Mouse (Mus musculus) heart, embryonic 11.5 days (tissue): ENCODE results near the gene Krt33a. TPM values are rescaled to one million over a fixed set of nuclear protein-coding genes. Genes with fewer than 3 reads are reported as not detected.

ENCODE experiments used
- ATAC-seq: fragments of 200-750 bp; cut with Nextera tagmentation; replicated peaks from 2 replicates; pipeline ENCODE4 v1.8.0; 2017; ENCODE audit warnings: moderate library complexity; ENCODE audit not compliant: insufficient number of reproducible peaks, low FRiP score, low TSS enrichment
- H3K27ac ChIP-seq: fragments of 300-500 bp; sonication (generic); 2 replicates; pipeline ENCODE4 v1.5.1; 2014; ENCODE audit warnings: mild to moderate bottlenecking, low read depth, low read length
- H3K27me3 ChIP-seq: fragments of 300-500 bp; sonication (generic); 2 replicates; pipeline ENCODE4 v1.6.1; 2014; ENCODE audit warnings: mild to moderate bottlenecking, low read length, mixed read lengths; ENCODE audit not compliant: control insufficient read depth, insufficient read depth
- H3K36me3 ChIP-seq: fragments of 300-500 bp; sonication (generic); 2 replicates; pipeline ENCODE4 v1.6.1; 2014; ENCODE audit warnings: mild to moderate bottlenecking, low read length, moderate library complexity, mixed read lengths; ENCODE audit not compliant: control insufficient read depth, insufficient read depth
- H3K4me1 ChIP-seq: fragments of 300-500 bp; sonication (generic); 2 replicates; pipeline ENCODE4 v1.6.1; 2014; ENCODE audit warnings: low read length; ENCODE audit not compliant: control insufficient read depth, insufficient read depth
- H3K4me2 ChIP-seq: fragments of 300-500 bp; sonication (generic); 2 replicates; pipeline ENCODE4 v1.6.1; 2014; ENCODE audit warnings: mild to moderate bottlenecking, moderate library complexity
- H3K4me3 ChIP-seq: fragments of 300-500 bp; sonication (generic); 2 replicates; pipeline ENCODE4 v1.5.1; 2014; ENCODE audit warnings: low read depth, low read length
- H3K9ac ChIP-seq: fragments of 300-500 bp; sonication (generic); 2 replicates; pipeline ENCODE4 v1.6.1; 2014; ENCODE audit warnings: mild to moderate bottlenecking, low read depth, low read length, moderate library complexity
- H3K9me3 ChIP-seq: fragments of 300-500 bp; sonication (generic); replicated peaks from 2 replicates; pipeline ENCODE4 v1.6.1; 2016; ENCODE audit warnings: low read length; ENCODE audit not compliant: control insufficient read depth
- WGBS: fragments of 180-500 bp; shearing (Covaris S2); extraction: QIAGEN DNeasy Blood & Tissue Kit; methylation state at CpG from one replicate; pipeline ENCODE4 v1.1.7; 2014; ENCODE audit not compliant: insufficient replicate concordance; 5-methylcytosine and 5-hydroxymethylcytosine counted together
- polyA plus RNA-seq: library from polyadenylated mRNA; unstranded; fragments of >200 nt; fragmentation: Nextera tagmentation; extraction: Ambion mirVana; gene quantifications from 2 replicates; pipeline ENCODE4 v1.2.1, GENCODE M21; 2014

Gene Krt33a
- polyA plus RNA-seq, 1 experiment from 2014 or later = not detected

DNA sequence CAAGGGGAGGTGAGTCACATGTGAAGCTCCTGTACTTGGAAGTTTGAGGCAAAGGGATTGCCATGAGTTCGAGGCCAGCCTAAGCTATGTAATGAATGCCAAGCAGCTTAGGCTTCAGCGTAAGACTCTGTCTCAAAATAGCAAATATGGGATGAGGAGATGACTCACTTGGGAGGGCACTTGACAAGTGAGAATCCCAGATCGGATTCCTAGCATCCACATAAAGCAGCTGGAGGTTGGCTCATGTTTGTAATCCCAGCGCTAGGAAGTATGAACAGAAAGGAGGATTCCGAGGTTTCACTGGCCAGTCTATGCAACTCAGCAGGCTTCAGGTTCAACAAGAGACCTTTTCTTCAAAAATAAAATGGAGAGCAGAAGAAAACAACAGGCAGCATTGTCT lies 5.4 kb upstream of the Krt33a start:
- Histone ChIP-seq H3K9ac (no peak overlapping the region), H3K4me1 (no peaks in the 10 kb centered on the region), H3K4me3 (no peak overlapping the region), H3K27ac (no peak overlapping the region), H3K9me3 (no peaks in the 10 kb centered on the region), H3K4me2 (no peak overlapping the region), H3K27me3 (no peaks in the 10 kb centered on the region), H3K36me3 (no peaks in the 10 kb centered on the region)
- no peak for ATAC-seq
- 51% methylated on average over 5 of the region's 5 CpGs for WGBS

- H3K4me1 ChIP-seq = no peaks in the 10 kb centered on the region
- H3K36me3 ChIP-seq = no peaks in the 10 kb centered on the region
- 93% methylated on average over 1 of the region's 1 CpGs for WGBS
- no peaks in the 10 kb centered on the region for H3K27me3 ChIP-seq
- no peak overlapping the region for H3K4me3 ChIP-seq
- H3K4me2 ChIP-seq = no peak overlapping the region
- no peak overlapping the region for H3K27ac ChIP-seq
- no peak overlapping the region for H3K9ac ChIP-seq
- no peak for ATAC-seq
- H3K9me3 ChIP-seq = no peaks in the 10 kb centered on the region
These were observed 3.5 kb upstream of the Krt33a start for GRCm38 (mm10) chr11:100019466-100019865.

GRCm38 (mm10) chr11:100013691-100014171 lies 2.3 kb downstream of the Krt33a start:
- WGBS = 73% methylated on average over 4 of the region's 4 CpGs
- Histone ChIP-seq H3K36me3 (no peaks in the 10 kb centered on the region), H3K4me1 (no peaks in the 10 kb centered on the region), H3K4me2 (no peak overlapping the region), H3K9ac (no peak overlapping the region), H3K27me3 (no peaks in the 10 kb centered on the region; the same call in 1 of the 2 replicates), H3K9me3 (no peaks in the 10 kb centered on the region), H3K27ac (no peak overlapping the region), H3K4me3 (no peak overlapping the region)
- no peak for ATAC-seq

GRCm38 (mm10) chr11:100010682-100011081 lies 5.3 kb downstream of the Krt33a start:
- 75% methylated on average over 5 of the region's 5 CpGs for WGBS
- Histone ChIP-seq H3K9me3 (no peaks in the 10 kb centered on the region), H3K36me3 (no peaks in the 10 kb centered on the region), H3K4me3 (no peak overlapping the region), H3K27me3 (no peaks in the 10 kb centered on the region; the same call in 1 of the 2 replicates), H3K9ac (no peak overlapping the region), H3K4me1 (no peaks in the 10 kb centered on the region), H3K27ac (no peak overlapping the region), H3K4me2 (no peak overlapping the region)
- ATAC-seq = no peak

DNA sequence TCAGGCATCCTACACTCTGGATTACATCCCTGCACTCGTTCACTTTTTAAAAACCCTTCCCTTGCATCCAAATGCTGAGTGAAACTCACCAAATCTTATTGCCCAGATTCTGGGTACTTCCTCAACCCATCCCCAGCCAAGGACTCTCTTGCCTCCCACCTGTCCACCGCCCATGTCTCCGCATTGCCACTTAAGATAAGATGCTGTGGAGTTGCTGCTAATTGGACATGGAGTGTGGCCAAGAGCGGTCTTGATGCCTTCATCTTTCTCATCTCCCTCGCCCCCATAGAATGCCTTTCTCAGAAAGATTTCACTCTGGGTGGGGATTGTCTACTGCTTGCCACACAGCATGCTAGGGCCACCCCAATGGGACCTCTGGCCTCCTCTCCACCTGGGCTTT lies 7.7 kb downstream of the Krt33a start:
- no peaks in the 10 kb centered on the region for H3K9me3 ChIP-seq
- no peaks in the 10 kb centered on the region for H3K36me3 ChIP-seq
- H3K4me1 ChIP-seq = no peaks in the 10 kb centered on the region
- WGBS = 76% methylated on average over 5 of the region's 5 CpGs
- H3K4me2 ChIP-seq = no peak overlapping the region
- no peak overlapping the region for H3K9ac ChIP-seq
- no peak overlapping the region for H3K27ac ChIP-seq
- no peak for ATAC-seq
- H3K4me3 ChIP-seq = no peak overlapping the region
- no peaks in the 10 kb centered on the region; the same call in 1 of the 2 replicates for H3K27me3 ChIP-seq

GRCm38 (mm10) chr11:100006624-100007023 lies 9.4 kb downstream of the Krt33a start:
- Histone ChIP-seq H3K4me1 (no peaks in the 10 kb centered on the region), H3K36me3 (no peaks in the 10 kb centered on the region), H3K27ac (no peak overlapping the region), H3K4me3 (no peak overlapping the region), H3K27me3 (no peaks in the 10 kb centered on the region; the same call in 1 of the 2 replicates), H3K9ac (no peak overlapping the region), H3K4me2 (no peak overlapping the region), H3K9me3 (no peaks in the 10 kb centered on the region)
- no peak for ATAC-seq
- WGBS = 48% methylated on average over 3 of the region's 3 CpGs

DNA sequence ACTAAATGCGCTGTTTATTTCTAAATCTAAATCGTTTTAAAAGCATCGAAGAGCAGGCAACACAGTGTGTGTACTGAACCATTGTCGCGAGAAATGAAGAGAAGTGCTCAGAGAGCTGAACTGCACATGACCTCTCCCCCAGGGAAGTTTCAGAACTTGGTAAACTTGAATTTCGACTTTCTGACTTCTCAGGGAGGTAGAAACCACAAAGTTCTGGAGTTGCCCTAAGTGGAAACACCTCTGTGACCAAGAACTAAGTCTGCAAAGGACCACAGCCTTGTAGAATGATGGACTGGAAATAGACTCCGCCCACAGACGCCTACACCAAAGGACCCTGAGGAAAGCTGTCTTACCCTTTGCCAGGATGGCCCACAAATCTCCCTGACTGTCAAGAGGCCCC lies 10.1 kb downstream of the Krt33a start:
- no peaks in the 10 kb centered on the region; the same call in 1 of the 2 replicates for H3K27me3 ChIP-seq
- no peaks in the 10 kb centered on the region for H3K4me1 ChIP-seq
- no peak overlapping the region for H3K9ac ChIP-seq
- no peak overlapping the region for H3K27ac ChIP-seq
- no peaks in the 10 kb centered on the region for H3K36me3 ChIP-seq
- H3K9me3 ChIP-seq = no peaks in the 10 kb centered on the region
- no peak for ATAC-seq
- H3K4me3 ChIP-seq = no peak overlapping the region
- WGBS = 78% methylated on average over 8 of the region's 8 CpGs
- no peak overlapping the region for H3K4me2 ChIP-seq

DNA sequence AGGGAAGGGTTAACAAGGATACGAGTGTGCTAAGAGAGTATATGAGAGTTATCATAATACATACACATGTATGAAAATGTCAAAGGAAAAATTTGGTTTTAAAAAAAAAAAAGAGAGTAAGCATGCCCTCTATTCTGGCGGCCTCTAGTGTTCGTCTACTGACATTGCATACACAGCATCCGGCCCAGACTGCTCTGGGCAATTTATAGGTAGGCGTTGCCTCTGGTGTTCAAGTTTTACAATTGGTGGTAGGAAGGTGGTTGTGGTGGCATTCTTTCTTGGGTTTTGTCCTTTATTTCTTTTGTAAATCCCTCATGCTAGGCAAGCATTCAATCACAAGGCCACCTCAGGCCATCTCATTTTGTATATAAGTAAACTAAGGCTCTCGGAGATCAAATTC lies 11.2 kb downstream of the Krt33a start:
- H3K27ac ChIP-seq = no peak overlapping the region
- no peak overlapping the region for H3K4me2 ChIP-seq
- no peak overlapping the region for H3K4me3 ChIP-seq
- H3K27me3 ChIP-seq = no peaks in the 10 kb centered on the region; the same call in 1 of the 2 replicates
- no peak for ATAC-seq
- no peak overlapping the region for H3K9ac ChIP-seq
- H3K36me3 ChIP-seq = no peaks in the 10 kb centered on the region
- 21% methylated on average over 6 of the region's 6 CpGs for WGBS
- H3K4me1 ChIP-seq = no peaks in the 10 kb centered on the region
- no peaks in the 10 kb centered on the region for H3K9me3 ChIP-seq

DNA sequence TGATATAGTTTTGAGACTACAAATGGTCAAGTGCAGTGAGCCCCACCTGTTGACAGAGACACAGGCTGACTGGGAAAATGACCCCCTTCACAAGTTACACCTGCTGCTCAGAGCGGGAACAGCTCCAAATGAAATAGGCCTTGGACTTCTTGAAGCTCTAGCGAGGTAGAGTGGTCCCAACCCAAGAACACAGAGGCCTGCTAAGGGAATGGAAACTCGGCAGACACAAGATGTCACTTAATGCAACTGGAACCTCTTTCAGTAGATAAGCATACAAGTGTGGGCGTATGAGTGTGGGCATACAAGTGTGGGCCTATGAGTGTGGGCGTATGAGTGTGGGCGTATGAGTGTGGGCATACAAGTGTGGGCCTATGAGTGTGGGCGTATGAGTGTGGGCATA lies 16.9 kb downstream of the Krt33a start:
- peaks cover 4% of the 10 kb centered on the region for H3K27me3 ChIP-seq
- H3K4me3 ChIP-seq = no peak overlapping the region
- H3K36me3 ChIP-seq = no peaks in the 10 kb centered on the region
- no peak for ATAC-seq
- no peaks in the 10 kb centered on the region for H3K4me1 ChIP-seq
- no peak overlapping the region for H3K27ac ChIP-seq
- H3K9ac ChIP-seq = no peak overlapping the region
- WGBS = 86% methylated on average over 7 of the region's 7 CpGs
- H3K4me2 ChIP-seq = no peak overlapping the region
- H3K9me3 ChIP-seq = no peaks in the 10 kb centered on the region
